Mouse (Mus musculus) liver, embryonic 16.5 days (tissue): ENCODE results near the gene Tmem232. TPM values are rescaled to one million over a fixed set of nuclear protein-coding genes. Genes with fewer than 3 reads are reported as not detected.

ENCODE experiments used
- ATAC-seq: fragments of 200-750 bp; cut with Nextera tagmentation; 2 replicates; pipeline ENCODE4 v1.8.0; 2017; ENCODE audit warnings: low read depth, mild to moderate bottlenecking, moderate number of reproducible peaks, moderate library complexity
- H3K27ac ChIP-seq: fragments of 300-500 bp; sonication (generic); 2 replicates; pipeline ENCODE4 v1.5.1; 2014; ENCODE audit warnings: mild to moderate bottlenecking, low read length
- H3K27me3 ChIP-seq: fragments of 300-500 bp; sonication (generic); 2 replicates; pipeline ENCODE4 v1.6.1; 2014; ENCODE audit warnings: low read depth, low read length, mixed read lengths; ENCODE audit not compliant: control insufficient read depth, insufficient read depth
- H3K36me3 ChIP-seq: fragments of 300-500 bp; sonication (generic); 2 replicates; pipeline ENCODE4 v1.6.1; 2014; ENCODE audit warnings: mild to moderate bottlenecking; ENCODE audit not compliant: control insufficient read depth, insufficient read depth
- H3K4me1 ChIP-seq: fragments of 300-500 bp; sonication (generic); 2 replicates; pipeline ENCODE4 v1.6.1; 2014; ENCODE audit warnings: low read depth, low read length, mixed read lengths; ENCODE audit not compliant: control insufficient read depth
- H3K4me2 ChIP-seq: fragments of 300-500 bp; sonication (generic); 2 replicates; pipeline ENCODE4 v1.6.1; 2014; ENCODE audit warnings: low read depth, low read length, mixed read lengths
- H3K4me3 ChIP-seq: fragments of 300-500 bp; sonication (generic); 2 replicates; pipeline ENCODE4 v1.5.1; 2014; ENCODE audit warnings: low read depth, mild to moderate bottlenecking, low read length
- H3K9ac ChIP-seq: fragments of 300-500 bp; sonication (generic); 2 replicates; pipeline ENCODE4 v1.6.1; 2014; ENCODE audit warnings: low read depth, low read length
- H3K9me3 ChIP-seq: fragments of 300-500 bp; sonication (generic); replicated peaks from 2 replicates; pipeline ENCODE4 v1.6.1; 2016; ENCODE audit warnings: low read length; ENCODE audit not compliant: control insufficient read depth
- WGBS: fragments of 180-500 bp; shearing (Covaris S2); extraction: QIAGEN DNeasy Blood & Tissue Kit; methylation state at CpG from one replicate; pipeline ENCODE4 v1.1.7; 2014; ENCODE audit not compliant: insufficient replicate concordance; 5-methylcytosine and 5-hydroxymethylcytosine counted together
- polyA plus RNA-seq: library from polyadenylated mRNA; unstranded; fragments of >200 nt; fragmentation: Nextera tagmentation; extraction: Ambion mirVana; gene quantifications from 2 replicates; pipeline ENCODE4 v1.2.1, GENCODE M21; 2015

Gene Tmem232
- not detected in 2 replicates for polyA plus RNA-seq

DNA sequence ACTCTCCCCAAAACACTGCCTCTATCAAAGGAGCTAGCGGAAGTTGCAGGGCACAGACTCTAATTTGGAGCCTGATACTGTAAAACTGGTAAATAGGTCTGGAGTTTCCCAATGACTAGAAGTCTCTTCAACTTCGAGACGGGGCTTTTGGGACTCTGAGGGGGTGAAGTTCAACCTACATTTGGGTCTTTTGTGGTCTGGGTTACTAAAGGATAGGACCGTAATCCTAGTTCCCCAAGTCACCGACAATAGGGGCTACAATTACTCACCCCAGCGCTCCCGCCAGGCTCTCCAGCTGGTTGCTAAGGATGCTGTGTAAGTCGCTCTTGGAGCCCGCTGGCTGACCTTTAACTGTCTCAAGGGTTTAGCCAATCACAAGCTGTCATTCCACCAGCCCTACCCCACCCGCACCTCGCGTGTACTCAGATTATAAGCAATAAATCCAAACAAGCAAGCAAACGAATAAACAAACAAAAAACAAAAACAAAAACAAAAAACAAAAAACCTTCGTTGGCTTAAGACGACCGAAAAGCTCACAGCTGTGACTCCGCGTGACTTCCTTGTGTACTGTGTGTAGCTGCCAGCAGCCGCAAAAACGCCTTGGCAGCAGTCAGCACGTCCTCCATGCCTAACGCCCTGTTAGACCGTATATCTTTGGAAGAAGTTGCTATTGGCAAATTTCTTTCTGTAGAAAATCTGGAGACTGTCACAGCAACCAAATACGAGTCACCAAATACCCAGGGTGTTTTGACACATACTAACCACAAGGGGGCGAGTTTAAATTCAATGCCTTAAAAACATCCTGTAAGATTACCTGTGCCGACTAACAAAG, at the start of gene Tmem232:
Gene Tmem232 (minus strand): TSS at position 342 of the 832 bp plus-strand sequence.
- no peak for ATAC-seq
- Histone ChIP-seq H3K9me3 (no peaks in the 10 kb centered on the region), H3K4me1 (no peaks in the 10 kb centered on the region), H3K27ac (no peak within 1 kb of the TSS), H3K36me3 (no peaks in the 10 kb centered on the region), H3K27me3 (0 out of 2 replicates have a peak, but pooled peaks cover 4% of the 10 kb centered on the region), H3K4me3 (no peak within 1 kb of the TSS), H3K9ac (no peak within 1 kb of the TSS), H3K4me2 (peak within 1 kb of the TSS; percentile 40)
- WGBS: 17% methylated on average over 26 of the region's 26 CpGs

DNA sequence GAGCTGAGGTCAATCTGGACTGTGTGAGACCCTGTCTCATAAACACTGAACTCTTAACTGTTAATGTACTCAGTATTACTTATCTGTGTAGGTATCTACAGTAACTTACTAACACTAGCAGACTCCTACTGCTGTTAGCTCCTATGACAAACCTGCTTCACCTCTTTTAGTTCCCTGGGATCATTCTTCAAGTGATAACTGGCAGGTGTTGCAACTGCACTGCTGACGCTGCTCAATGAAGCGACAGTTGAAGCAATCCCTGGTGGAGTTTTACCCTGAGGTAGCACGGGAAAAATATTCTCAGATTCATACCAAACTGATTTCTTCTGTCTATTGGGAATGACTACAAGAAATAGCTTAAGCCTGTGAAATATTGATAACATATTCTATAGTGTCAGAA, 46.3 kb upstream of the Tmem232 start:
- ATAC-seq: no peak
- H3K4me3 ChIP-seq: no peak overlapping the region
- no peaks in the 10 kb centered on the region for H3K27me3 ChIP-seq
- H3K9me3 ChIP-seq: no peaks in the 10 kb centered on the region
- H3K27ac ChIP-seq: no peak overlapping the region
- no peak overlapping the region for H3K9ac ChIP-seq
- no peak overlapping the region for H3K4me2 ChIP-seq
- 68% methylated on average over 3 of the region's 3 CpGs for WGBS
- H3K36me3 ChIP-seq: peaks cover under 1% of the 10 kb centered on the region; the same call in 1 of the 2 replicates
- no peaks in the 10 kb centered on the region for H3K4me1 ChIP-seq

DNA sequence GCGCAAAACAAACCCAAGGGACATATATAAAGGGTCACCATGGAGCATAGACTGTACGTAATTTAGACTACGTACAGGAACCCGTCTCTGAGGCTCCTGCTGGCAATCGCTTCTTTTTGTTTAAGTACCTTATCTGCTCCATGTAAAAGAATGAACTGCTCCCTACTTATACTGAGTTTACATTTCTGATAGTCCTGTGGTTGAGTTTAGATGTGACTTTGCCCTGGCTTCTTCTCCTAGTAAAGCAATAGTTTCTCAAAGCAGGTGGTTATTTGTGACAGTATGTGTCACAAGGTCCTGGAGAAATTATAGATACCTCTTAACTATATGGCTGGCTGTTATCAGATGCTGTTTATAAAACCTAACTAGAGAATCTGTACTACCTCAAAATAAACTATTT, 40.9 kb upstream of the Tmem232 start:
- Histone ChIP-seq H3K4me2 (no peak overlapping the region), H3K4me1 (no peaks in the 10 kb centered on the region), H3K4me3 (no peak overlapping the region), H3K9ac (no peak overlapping the region), H3K9me3 (no peaks in the 10 kb centered on the region), H3K27ac (no peak overlapping the region), H3K27me3 (no peaks in the 10 kb centered on the region), H3K36me3 (peaks cover 11% of the 10 kb centered on the region)
- no peak for ATAC-seq
- 90% methylated on average over 5 of the region's 5 CpGs for WGBS

GRCm38 (mm10) chr17:65579766-65580165, 39.2 kb upstream of the Tmem232 start:
- Histone ChIP-seq H3K4me1 (no peaks in the 10 kb centered on the region), H3K4me3 (no peak overlapping the region), H3K36me3 (peaks cover 11% of the 10 kb centered on the region), H3K9ac (no peak overlapping the region), H3K27me3 (no peaks in the 10 kb centered on the region), H3K9me3 (no peaks in the 10 kb centered on the region), H3K27ac (no peak overlapping the region), H3K4me2 (no peak overlapping the region)
- WGBS: 87% methylated on average over 7 of the region's 7 CpGs
- ATAC-seq: no peak

GRCm38 (mm10) chr17:65575339-65575738, 34.8 kb upstream of the Tmem232 start:
- Histone ChIP-seq H3K4me2 (no peak overlapping the region), H3K36me3 (peaks cover under 1% of the 10 kb centered on the region), H3K9me3 (no peaks in the 10 kb centered on the region), H3K27ac (no peak overlapping the region), H3K9ac (no peak overlapping the region), H3K27me3 (no peaks in the 10 kb centered on the region), H3K4me1 (no peaks in the 10 kb centered on the region), H3K4me3 (no peak overlapping the region)
- ATAC-seq: peak; percentile 16; the same call in 1 of the 2 replicates
- 47% methylated on average over 1 of the region's 1 CpGs for WGBS

DNA sequence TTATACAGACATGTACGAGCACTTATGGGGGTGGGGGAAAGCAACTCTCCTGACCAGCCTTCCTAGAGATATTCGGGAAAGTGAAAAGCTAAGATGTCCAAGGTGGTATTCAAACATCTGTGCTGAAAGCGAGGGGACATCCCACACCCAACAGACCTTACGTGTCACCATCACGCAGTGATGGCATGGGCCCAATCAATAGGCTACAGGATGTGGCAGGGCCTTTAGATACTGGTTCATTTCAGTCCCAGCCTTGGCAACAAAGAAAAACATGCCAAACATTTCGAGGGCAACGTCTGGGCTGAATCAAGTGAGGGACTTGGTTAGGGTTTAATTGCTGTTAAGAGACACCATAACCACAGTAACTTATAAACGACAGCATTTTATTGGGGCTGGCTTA, 34.3 kb upstream of the Tmem232 start:
- Histone ChIP-seq H3K27me3 (no peaks in the 10 kb centered on the region), H3K9me3 (no peaks in the 10 kb centered on the region), H3K36me3 (no peaks in the 10 kb centered on the region), H3K9ac (no peak overlapping the region), H3K4me1 (no peaks in the 10 kb centered on the region), H3K4me3 (no peak overlapping the region), H3K4me2 (no peak overlapping the region), H3K27ac (no peak overlapping the region)
- no peak for ATAC-seq
- WGBS: 71% methylated on average over 8 of the region's 8 CpGs

DNA sequence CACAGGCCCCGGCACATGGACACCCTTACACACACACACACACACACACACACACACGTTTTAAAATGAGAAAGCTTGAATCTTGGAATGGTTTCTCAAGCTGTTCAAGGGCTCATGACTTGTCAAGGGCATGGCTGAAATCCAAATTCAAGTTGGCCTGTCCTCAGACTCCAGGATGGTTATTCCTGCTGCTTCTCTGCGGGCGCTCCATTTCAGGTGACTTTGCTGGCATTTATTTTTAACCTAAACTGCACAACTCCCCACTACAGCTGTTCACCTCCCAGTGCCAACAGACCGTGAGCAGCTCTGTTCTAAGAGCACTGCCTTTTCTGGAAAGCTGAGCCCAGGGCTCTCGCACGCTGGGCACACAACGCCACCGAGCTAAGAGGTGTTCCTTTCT, 31.3 kb upstream of the Tmem232 start:
- Histone ChIP-seq H3K27me3 (no peaks in the 10 kb centered on the region), H3K27ac (no peak overlapping the region), H3K9ac (no peak overlapping the region), H3K36me3 (no peaks in the 10 kb centered on the region), H3K4me3 (no peak overlapping the region), H3K4me1 (no peaks in the 10 kb centered on the region), H3K4me2 (no peak overlapping the region), H3K9me3 (no peaks in the 10 kb centered on the region)
- no peak for ATAC-seq
- WGBS: 57% methylated on average over 9 of the region's 9 CpGs

DNA sequence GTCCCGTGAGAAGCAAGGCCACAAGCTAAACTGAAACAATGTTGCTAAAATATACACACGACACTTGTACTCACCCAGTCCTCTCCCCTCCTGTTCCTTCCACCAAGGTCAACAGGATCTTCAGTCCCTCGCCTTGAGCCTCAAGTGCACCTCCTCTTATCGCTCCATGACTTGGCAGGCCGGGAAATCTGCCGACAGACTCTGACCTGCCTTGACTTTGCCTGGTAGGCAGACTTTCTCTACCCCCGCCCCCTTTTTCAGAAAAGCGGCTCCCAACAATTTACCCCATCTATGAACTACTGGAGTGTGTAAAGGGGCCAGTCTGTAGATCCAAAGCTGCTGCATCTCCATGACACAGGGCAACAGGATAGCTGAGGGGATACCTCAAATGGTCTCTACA, 30.9 kb upstream of the Tmem232 start:
- H3K4me2 ChIP-seq: no peak overlapping the region
- no peaks in the 10 kb centered on the region for H3K4me1 ChIP-seq
- H3K9me3 ChIP-seq: no peaks in the 10 kb centered on the region
- H3K4me3 ChIP-seq: no peak overlapping the region
- no peaks in the 10 kb centered on the region for H3K27me3 ChIP-seq
- no peak overlapping the region for H3K9ac ChIP-seq
- H3K27ac ChIP-seq: no peak overlapping the region
- ATAC-seq: no peak
- no peaks in the 10 kb centered on the region for H3K36me3 ChIP-seq
- WGBS: 73% methylated on average over 8 of the region's 8 CpGs

GRCm38 (mm10) chr17:65564189-65564588, 23.6 kb upstream of the Tmem232 start:
- Histone ChIP-seq H3K4me2 (no peak overlapping the region), H3K9me3 (no peaks in the 10 kb centered on the region), H3K9ac (no peak overlapping the region), H3K4me1 (no peaks in the 10 kb centered on the region; the same call in 1 of the 2 replicates), H3K36me3 (no peaks in the 10 kb centered on the region), H3K27me3 (no peaks in the 10 kb centered on the region), H3K27ac (no peak overlapping the region), H3K4me3 (no peak overlapping the region)
- 48% methylated on average over 5 of the region's 5 CpGs for WGBS
- ATAC-seq: no peak
